Mouse (Mus musculus) right cerebral cortex, postnatal 4 days (tissue): ENCODE data around the gene Kcnmb4.
A peak's percentile ranks its signal among the peaks of the same experiment; 100 is the strongest.

Source experiments
- DNase-seq: peaks from one replicate; pipeline ENCODE4 v3.0.0-alpha.2; 2022

Gene Kcnmb4

DNA sequence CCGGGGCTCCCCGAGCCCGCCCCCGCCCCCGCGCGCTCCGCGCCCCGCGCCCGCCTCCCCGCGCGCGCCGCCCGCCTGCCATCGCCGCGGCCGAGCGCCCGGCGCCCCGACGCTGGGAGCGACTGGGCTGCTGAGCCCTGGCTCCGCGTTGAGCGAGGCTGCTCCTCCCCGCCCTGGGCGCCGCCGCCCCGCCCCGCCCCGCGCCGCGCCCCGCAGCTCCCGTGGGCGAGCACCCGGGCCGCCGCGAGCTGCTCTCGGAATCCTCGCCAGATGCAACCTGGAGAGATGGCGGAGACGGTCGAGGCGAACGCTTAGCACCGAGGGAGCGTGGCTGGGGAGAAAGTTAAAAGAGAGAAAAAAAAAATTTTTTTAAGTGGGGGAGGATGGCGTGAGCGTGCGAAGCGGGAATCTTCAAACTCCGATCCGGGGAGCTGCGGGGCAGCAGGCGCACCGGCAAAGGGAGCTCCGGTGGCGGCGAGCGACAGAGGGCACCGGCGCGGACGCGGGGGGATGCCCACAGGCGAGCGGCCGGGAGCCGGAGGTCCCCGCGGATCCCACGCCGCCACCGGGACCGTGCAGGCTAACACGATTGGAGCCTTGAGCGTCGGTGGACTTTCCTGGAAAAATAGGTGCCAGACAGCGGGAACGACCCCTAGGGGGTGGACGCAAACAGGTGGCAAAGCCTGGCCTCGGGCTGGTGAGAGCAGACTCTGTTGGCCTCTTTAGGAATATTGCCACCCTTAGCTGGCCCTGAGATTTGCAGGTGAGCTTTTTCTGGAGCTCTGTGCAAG lies at the start of gene Kcnmb4:
Gene Kcnmb4, minus strand, starts transcription at position 120 of the 791 bp plus-strand sequence.
- DNase-seq, result peak; percentile 50

DNA sequence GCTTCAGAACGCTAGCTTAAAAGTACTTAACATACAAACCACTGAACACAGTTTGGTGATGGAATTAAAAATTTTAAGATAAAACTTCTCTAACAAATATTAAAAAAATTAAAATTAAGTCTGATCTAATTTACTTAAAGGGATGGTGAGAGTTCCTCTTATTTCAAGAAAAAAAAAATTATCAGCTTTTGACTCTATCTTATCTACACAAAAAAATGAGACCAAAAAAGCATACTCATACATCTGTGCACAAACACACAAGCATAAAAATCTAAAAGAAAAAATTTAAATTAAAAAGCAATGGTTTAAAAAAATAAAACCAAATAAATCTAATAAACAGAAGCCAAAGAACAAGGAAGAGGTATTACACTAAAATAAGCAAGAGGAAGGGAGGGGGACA lies 45.9 kb upstream of the Kcnmb4 start:
- no peak for DNase-seq

GRCm38 (mm10) chr10:116515590-116515989 lies 41.9 kb upstream of the Kcnmb4 start:
- no peak for DNase-seq

GRCm38 (mm10) chr10:116515158-116515557 lies 41.5 kb upstream of the Kcnmb4 start:
- DNase-seq, result no peak

- no peak for DNase-seq
Observed at GRCm38 (mm10) chr10:116513254-116513635, 39.6 kb upstream of the Kcnmb4 start.

- DNase-seq, result no peak
Observed at GRCm38 (mm10) chr10:116512521-116513253, 39.0 kb upstream of the Kcnmb4 start.

GRCm38 (mm10) chr10:116505303-116506014 lies 31.8 kb upstream of the Kcnmb4 start:
- DNase-seq, result no peak

GRCm38 (mm10) chr10:116492768-116493167 lies 19.1 kb upstream of the Kcnmb4 start:
- no peak for DNase-seq

DNA sequence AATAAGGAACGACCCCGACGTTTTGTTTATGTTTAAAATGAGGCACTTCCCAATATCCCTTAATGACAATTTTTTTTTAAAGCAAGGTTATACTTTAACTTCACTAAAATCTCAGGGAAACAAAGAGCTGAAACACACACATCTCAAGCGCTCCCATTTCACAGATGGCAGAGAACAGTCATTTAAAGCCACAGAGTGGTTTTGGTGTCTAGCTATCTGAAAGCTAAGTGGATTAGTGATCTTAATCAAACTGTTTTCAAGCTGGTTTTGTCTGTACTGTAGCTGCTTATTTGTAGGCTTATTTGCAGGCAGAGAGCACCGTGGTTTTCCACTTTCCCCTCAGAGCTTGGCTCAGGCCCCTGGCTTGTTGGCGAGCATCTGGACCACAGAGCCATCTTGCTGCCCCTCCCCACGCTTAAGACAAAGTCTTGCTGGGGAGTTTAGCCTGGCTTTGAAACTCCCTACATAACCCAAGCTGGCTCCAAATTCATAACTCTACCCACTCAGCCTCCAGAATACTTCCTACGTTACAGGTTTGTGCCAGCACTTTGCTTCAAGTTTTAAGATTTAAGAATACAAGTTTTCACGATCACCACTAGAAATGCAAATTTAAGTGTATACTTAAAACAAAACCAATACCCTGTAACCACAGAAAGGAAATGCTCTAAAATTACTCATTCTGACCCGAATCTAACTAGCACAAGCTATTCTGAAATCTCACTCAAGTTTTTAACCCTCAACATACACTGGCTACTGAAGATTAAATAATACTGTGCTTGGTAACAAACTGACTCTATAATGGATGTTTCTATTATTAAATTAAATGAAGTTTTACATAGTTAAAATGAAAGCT lies 13.4 kb upstream of the Kcnmb4 start:
- no peak for DNase-seq

DNA sequence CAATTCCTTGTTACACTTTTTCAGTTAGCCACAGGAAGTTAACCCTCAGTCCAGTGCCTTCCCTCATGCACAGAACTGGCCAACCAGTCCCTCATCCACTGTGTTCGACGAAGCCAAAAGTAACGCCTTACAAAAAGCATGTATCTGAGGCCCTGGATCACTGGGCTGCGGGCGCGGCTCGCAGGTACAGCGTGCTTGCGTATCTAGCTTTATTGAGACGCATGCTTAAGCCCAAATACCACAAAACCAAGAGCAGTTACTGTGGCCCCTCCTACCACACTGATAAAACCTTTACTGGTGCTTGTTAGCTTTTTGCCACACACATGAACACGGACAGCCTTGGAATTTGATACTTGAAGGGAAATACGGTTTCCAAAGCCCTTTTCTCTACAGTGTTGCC lies 8.2 kb upstream of the Kcnmb4 start:
- no peak for DNase-seq

- no peak for DNase-seq
Observed at GRCm38 (mm10) chr10:116480988-116481387, 7.3 kb upstream of the Kcnmb4 start.

GRCm38 (mm10) chr10:116476559-116476958 lies 2.9 kb upstream of the Kcnmb4 start:
- no peak for DNase-seq

- no peak for DNase-seq
Observed at GRCm38 (mm10) chr10:116475725-116476124, 2.0 kb upstream of the Kcnmb4 start.

DNA sequence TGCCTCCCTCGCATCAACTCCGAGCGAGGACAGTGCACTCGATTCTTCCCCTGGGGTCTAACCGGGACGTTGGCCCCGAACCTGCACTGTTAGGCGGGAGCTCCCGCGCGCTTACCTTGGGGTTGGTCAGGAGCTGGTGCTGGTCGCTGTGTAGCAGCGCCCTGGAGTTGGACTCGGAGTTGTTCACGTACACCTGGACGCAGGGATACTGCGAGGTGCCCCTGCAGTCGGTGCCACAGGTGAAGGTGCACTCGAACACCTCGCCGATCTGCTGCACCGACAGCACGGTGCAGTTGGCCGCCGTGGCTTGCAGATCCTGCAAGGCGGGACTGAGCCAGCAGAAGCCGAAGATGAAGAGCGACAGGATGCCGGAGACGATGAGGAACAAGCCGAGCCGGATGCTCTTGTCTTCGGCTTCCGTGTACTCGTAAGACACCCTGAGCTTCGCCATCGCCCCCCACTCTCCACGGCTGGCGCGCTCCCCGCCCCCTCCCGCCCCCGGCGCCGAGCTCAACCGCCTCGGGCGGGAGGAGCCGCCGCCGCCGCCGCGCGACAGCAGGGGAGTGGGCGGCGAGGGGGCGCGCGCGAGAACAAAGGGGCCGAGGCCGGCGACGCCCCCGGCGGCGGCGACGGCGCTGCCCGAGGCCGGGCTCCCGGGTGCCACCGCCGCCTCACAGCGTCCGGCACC lies 463 bp downstream of the Kcnmb4 start:
- DNase-seq, result peak; percentile 77

- no peak for DNase-seq
Observed at GRCm38 (mm10) chr10:116472579-116472978, 1.1 kb downstream of the Kcnmb4 start.

DNA sequence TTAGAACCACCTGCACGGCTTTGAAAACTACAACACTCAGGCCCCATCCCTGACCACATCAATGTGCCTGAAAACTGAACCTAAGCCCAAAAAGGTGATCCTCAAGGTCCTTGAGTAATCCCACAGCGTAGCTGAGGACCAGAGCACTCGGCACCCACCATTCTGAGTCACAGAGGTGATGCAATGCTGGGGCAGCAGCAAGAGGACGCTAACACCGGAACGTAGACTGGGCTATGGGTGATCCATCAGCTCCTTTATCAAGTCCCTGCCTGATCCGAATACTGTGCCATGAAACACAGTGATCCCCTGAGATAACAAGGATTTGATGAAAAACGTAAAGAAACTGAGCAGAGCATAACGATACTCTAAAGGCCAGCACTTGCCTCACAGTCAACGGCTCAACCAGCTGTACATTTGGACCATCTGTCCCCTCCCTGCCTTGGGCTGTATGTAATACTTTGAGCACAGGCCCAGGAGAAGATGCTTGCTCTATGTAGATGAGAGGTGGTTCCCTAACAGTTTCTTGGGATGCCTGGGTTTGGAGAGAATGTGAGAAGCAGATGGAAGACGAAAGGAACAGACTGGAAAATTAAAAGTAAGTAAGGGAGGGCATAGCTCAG lies 3.3 kb downstream of the Kcnmb4 start:
- no peak for DNase-seq

GRCm38 (mm10) chr10:116468094-116468493 lies 5.6 kb downstream of the Kcnmb4 start:
- no peak for DNase-seq

DNA sequence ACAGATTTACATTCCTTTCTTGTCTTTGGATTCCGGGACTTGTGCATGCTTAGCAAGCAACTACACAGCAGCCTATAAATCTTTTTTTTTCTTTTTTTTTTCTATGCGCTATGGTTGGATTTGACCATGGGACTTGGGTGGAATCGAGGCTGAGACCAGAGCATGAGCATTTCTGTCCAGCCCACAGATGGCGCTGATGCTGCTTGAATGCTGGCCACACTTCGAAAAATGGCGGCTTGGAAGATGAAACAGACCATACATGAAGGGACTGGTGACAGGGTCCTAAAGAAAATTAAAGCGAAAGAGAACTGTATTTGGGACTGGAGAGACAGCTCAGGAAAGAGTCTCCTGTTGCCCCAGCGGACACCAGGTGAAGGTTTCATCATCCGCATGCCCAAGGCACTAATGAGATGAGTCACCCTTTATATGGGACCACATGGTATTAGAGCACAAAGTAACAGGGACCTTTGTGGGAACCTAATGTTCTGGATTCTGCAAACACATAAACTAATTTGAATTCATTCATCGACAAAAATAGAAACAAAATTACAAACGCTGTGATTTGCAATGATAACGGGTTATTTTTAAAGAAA lies 9.8 kb downstream of the Kcnmb4 start:
- DNase-seq, result no peak

GRCm38 (mm10) chr10:116461443-116461842 lies 12.2 kb downstream of the Kcnmb4 start:
- DNase-seq, result no peak

DNA sequence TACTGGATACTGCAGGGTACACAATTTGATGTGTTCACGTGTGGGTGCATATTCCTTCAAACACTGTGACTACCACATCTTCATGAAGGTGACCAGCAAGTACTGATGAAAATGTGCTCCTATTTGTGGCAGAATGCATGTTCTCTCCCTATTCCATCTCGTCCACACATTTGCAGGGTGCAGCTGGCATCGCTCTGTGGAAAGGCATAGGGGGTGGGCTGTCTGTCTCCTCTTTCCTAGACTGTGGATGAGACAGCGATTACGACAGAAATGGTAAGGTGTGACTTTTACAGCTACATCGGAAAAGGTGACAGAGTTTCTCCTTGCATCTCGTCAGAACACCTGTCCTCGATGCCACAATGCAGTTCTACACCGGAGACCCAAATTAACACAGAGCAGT lies 14.9 kb downstream of the Kcnmb4 start:
- no peak for DNase-seq

DNA sequence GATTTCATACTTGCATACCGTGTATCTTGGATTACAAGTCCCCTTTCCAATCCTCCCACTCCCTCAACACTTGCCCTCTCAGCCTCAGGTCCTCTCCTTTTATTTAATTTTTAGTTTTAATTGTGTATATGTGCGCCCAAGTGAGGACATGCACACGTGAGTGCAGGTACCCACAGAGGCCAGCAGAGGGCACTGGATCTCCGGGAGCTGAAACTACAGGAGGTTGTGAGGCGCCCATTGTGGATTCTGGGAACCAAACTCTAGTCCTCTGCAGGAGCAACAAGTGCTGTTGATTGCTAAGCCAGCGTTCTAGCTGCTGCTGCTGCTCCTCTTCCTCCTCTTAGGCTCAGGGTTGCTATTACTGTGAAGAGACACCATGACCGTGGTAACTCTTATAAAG lies 20.9 kb downstream of the Kcnmb4 start:
- no peak for DNase-seq
